Mouse (Mus musculus) adrenal gland, adult 18-20 months (tissue): ENCODE results near the gene Fut11. TPM values are rescaled to one million over a fixed set of nuclear protein-coding genes. Genes with fewer than 3 reads are reported as not detected.

Source experiments
- DNase-seq, 2 experiments: peaks; one replicate each; pipeline ENCODE4 v3.0.0; 2021 to 2022; ENCODE audit warnings: low spot score in 2 of 2
- microRNA-seq, 2 experiments: library from miRNA; unstranded; fragments of <30 nt; microRNA quantifications; one replicate each; pipeline ENCODE4 v1.2.0; 2021; ENCODE audit warnings: borderline number of aligned reads in 2 of 2
- total RNA-seq, 2 experiments: library from RNA; stranded (reverse); gene quantifications; 1 replicate in 1 of 2; 2 replicates in 1 of 2; pipeline ENCODE4 v1.2.3; 2021

Fut11 gene
- total RNA-seq, 2 experiments from 2014 or later = 12.2 to 16.8 TPM

DNA sequence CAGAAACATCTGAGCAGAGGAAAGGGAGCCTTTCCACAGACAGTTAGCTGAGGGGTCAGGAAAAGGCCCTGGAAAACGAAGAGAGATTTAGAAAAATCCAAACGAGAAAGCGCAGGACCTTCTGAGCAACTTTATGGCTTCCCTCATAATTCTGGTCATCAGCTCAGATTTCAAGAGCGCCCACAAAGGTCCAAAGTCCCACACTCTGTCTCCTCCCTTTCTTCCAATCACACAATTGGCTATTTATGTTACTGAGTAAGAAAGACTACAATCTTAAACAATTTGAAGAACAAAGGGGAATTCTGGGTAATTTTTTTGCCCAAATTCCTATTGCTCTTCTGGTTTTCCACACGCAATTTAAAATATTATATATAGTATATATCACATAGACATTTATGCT is 55.7 kb downstream of the Fut11 start:
- DNase-seq = no peak

Small RNAs within 50 kb of the gene (microRNA-seq; reads per million reads assigned to microRNA genes)
- 0.61 to 1.4 reads per million in 2 experiments for gene Mir6946

Other genes starting within 250 kb of the Fut11 start
- 1 to 10 TPM in 1 of 2 experiments, under 1 TPM in 1; 0.96 to 1.1 TPM for gene Cfap70, start 242.7 kb upstream of the Fut11 start, total RNA-seq
- 100 to 1,000 TPM; 101 to 116 TPM for gene Anxa7, start 214.8 kb upstream of the Fut11 start, total RNA-seq
- gene Mss51, start 198.1 kb upstream of the Fut11 start, total RNA-seq = under 1 TPM; 0.60 to 0.70 TPM
- 10 to 100 TPM; 60.5 to 61.1 TPM for gene Ppp3cb, start 148.4 kb upstream of the Fut11 start, total RNA-seq
- 10 to 100 TPM; 11.2 to 14.5 TPM for gene Usp54, start 53.9 kb upstream of the Fut11 start, total RNA-seq
- 1 to 10 TPM in 1 of 2 experiments, not detected in 1; 1.8 TPM for gene Myoz1, start 38.4 kb upstream of the Fut11 start, total RNA-seq
- gene Synpo2l, start 26.6 kb upstream of the Fut11 start, total RNA-seq = under 1 TPM; 0.20 to 0.67 TPM
- 100 to 1,000 TPM; 120 to 132 TPM for gene Sec24c, start 20.7 kb upstream of the Fut11 start, total RNA-seq
- gene Chchd1, start 8.0 kb downstream of the Fut11 start, total RNA-seq = 10 to 100 TPM; 80.8 to 90.3 TPM
- 100 to 1,000 TPM; 129 to 136 TPM for gene Zswim8, start 12.6 kb downstream of the Fut11 start, total RNA-seq
- 10 to 100 TPM; 21.6 to 26.1 TPM for gene Ndst2, start 39.6 kb downstream of the Fut11 start, total RNA-seq
- 10 to 100 TPM; 38.2 to 51.8 TPM for gene Camk2g, start 99.1 kb downstream of the Fut11 start, total RNA-seq
- gene Plau, start 141.7 kb downstream of the Fut11 start, total RNA-seq = 10 to 100 TPM; 20.9 to 29.8 TPM
- 100 to 1,000 TPM in 1 of 2 experiments, 10 to 100 TPM in 1; 83.0 to 123 TPM for gene Vcl, start 234.4 kb downstream of the Fut11 start, total RNA-seq